Mouse (Mus musculus): ENCODE results near the gene Igflr1. TPM values are rescaled to one million over a fixed set of nuclear protein-coding genes. Genes with fewer than 3 reads are reported as not detected.

Gene Igflr1
- total and polyA plus RNA-seq, 2 experiments from 2014 or later: 1.9 to 3.1 TPM

GRCm38 (mm10) chr7:30534633-30535577 is 30.3 kb upstream of the Igflr1 start, which contains the start of gene Arhgap33:
Gene Arhgap33, minus strand, starts transcription at chr7:30535060.
- no peak for TF ChIP-seq CTCF (IDR thresholded peaks at IDR 0.05)
- peak within 1 kb of the TSS; percentile 89 for H3K27ac ChIP-seq (ENCODE audit: low read depth, low read length)
- H3K36me3 ChIP-seq (ENCODE audit: insufficient read depth, low read length): peaks cover 25% of the 10 kb centered on the region
- peak; percentile 100 for DNase-seq (ENCODE audit: low spot score)
- H3K4me3 ChIP-seq (ENCODE audit: low read depth, low read length): peak within 1 kb of the TSS; percentile 81
- ATAC-seq (ENCODE audit: low FRiP score): peak; percentile 91
- H3K4me2 ChIP-seq (ENCODE audit: low read depth, low read length, poor library complexity, severe bottlenecking): peak within 1 kb of the TSS; percentile 68
- H3K9ac ChIP-seq (replicated peaks; ENCODE audit: low read length, poor library complexity, severe bottlenecking): peak within 1 kb of the TSS; percentile 95
- no peaks in the 10 kb centered on the region for H3K27me3 ChIP-seq (ENCODE audit: insufficient read depth, low read length)
- H3K4me1 ChIP-seq (ENCODE audit: insufficient read depth, low read length): peaks cover 14% of the 10 kb centered on the region
- 1% methylated on average over 38 of the region's 84 CpGs for WGBS
- H3K9me3 ChIP-seq (ENCODE audit: low read length): no peaks in the 10 kb centered on the region

GRCm38 (mm10) chr7:30540572-30540971 is 24.7 kb upstream of the Igflr1 start:
- ATAC-seq (ENCODE audit: low FRiP score): no peak
- Histone ChIP-seq H3K4me3 (ENCODE audit: low read depth, low read length) (no peak overlapping the region), H3K27me3 (ENCODE audit: insufficient read depth, low read length) (no peaks in the 10 kb centered on the region), H3K27ac (ENCODE audit: low read depth, low read length) (no peak overlapping the region), H3K9me3 (ENCODE audit: low read length) (no peaks in the 10 kb centered on the region), H3K4me2 (ENCODE audit: low read depth, low read length, poor library complexity, severe bottlenecking) (no peak overlapping the region), H3K36me3 (ENCODE audit: insufficient read depth, low read length) (peaks cover 12% of the 10 kb centered on the region; the same call in 1 of the 2 replicates), H3K4me1 (ENCODE audit: insufficient read depth, low read length) (no peaks in the 10 kb centered on the region), H3K9ac (replicated peaks; ENCODE audit: low read length, poor library complexity, severe bottlenecking) (0 out of 2 replicates have a peak overlapping the region, but pooled peaks have one; percentile 13)
- no peak for DNase-seq (ENCODE audit: low spot score)
- WGBS: 94% methylated on average over 7 of the region's 7 CpGs
- no peak for TF ChIP-seq CTCF (IDR thresholded peaks at IDR 0.05)

- Histone ChIP-seq H3K36me3 (ENCODE audit: insufficient read depth, low read length) (peaks cover 14% of the 10 kb centered on the region), H3K4me1 (ENCODE audit: insufficient read depth, low read length) (no peaks in the 10 kb centered on the region), H3K27ac (ENCODE audit: low read depth, low read length) (no peak overlapping the region), H3K9me3 (ENCODE audit: low read length) (no peaks in the 10 kb centered on the region), H3K9ac (replicated peaks; ENCODE audit: low read length, poor library complexity, severe bottlenecking) (no peak overlapping the region), H3K4me2 (ENCODE audit: low read depth, low read length, poor library complexity, severe bottlenecking) (no peak overlapping the region), H3K27me3 (ENCODE audit: insufficient read depth, low read length) (no peaks in the 10 kb centered on the region), H3K4me3 (ENCODE audit: low read depth, low read length) (no peak overlapping the region)
- DNase-seq (ENCODE audit: low spot score) (no peak), ATAC-seq (ENCODE audit: low FRiP score) (no peak)
- WGBS: 89% methylated on average over 2 of the region's 2 CpGs
- no peak for TF ChIP-seq CTCF (IDR thresholded peaks at IDR 0.05)
Observed at GRCm38 (mm10) chr7:30544327-30544726, 20.9 kb upstream of the Igflr1 start.

GRCm38 (mm10) chr7:30549880-30550279 is 15.3 kb upstream of the Igflr1 start:
- Histone ChIP-seq H3K4me1 (ENCODE audit: insufficient read depth, low read length) (peaks cover 9% of the 10 kb centered on the region; the same call in 1 of the 2 replicates), H3K4me2 (ENCODE audit: low read depth, low read length, poor library complexity, severe bottlenecking) (no peak overlapping the region), H3K9me3 (ENCODE audit: low read length) (no peaks in the 10 kb centered on the region), H3K36me3 (ENCODE audit: insufficient read depth, low read length) (peaks cover 10% of the 10 kb centered on the region), H3K4me3 (ENCODE audit: low read depth, low read length) (no peak overlapping the region), H3K27me3 (ENCODE audit: insufficient read depth, low read length) (no peaks in the 10 kb centered on the region), H3K27ac (ENCODE audit: low read depth, low read length) (no peak overlapping the region), H3K9ac (replicated peaks; ENCODE audit: low read length, poor library complexity, severe bottlenecking) (no peak overlapping the region)
- WGBS: 93% methylated on average over 2 of the region's 2 CpGs
- ATAC-seq (ENCODE audit: low FRiP score) (no peak), DNase-seq (ENCODE audit: low spot score) (no peak)
- TF ChIP-seq CTCF (IDR thresholded peaks at IDR 0.05): no peak

- WGBS: 95% methylated on average over 1 of the region's 1 CpGs
- Histone ChIP-seq H3K4me1 (ENCODE audit: insufficient read depth, low read length) (peaks cover 9% of the 10 kb centered on the region; the same call in 1 of the 2 replicates), H3K9me3 (ENCODE audit: low read length) (no peaks in the 10 kb centered on the region), H3K4me2 (ENCODE audit: low read depth, low read length, poor library complexity, severe bottlenecking) (no peak overlapping the region), H3K9ac (replicated peaks; ENCODE audit: low read length, poor library complexity, severe bottlenecking) (no peak overlapping the region), H3K36me3 (ENCODE audit: insufficient read depth, low read length) (peaks cover 17% of the 10 kb centered on the region), H3K27ac (ENCODE audit: low read depth, low read length) (no peak overlapping the region), H3K27me3 (ENCODE audit: insufficient read depth, low read length) (no peaks in the 10 kb centered on the region), H3K4me3 (ENCODE audit: low read depth, low read length) (no peak overlapping the region)
- DNase-seq (ENCODE audit: low spot score) (no peak), ATAC-seq (ENCODE audit: low FRiP score) (no peak)
- no peak for TF ChIP-seq CTCF (IDR thresholded peaks at IDR 0.05)
Observed at GRCm38 (mm10) chr7:30550603-30551002, 14.6 kb upstream of the Igflr1 start.
